Mouse (Mus musculus) heart, adult 8-10 months (tissue): Measurements from ENCODE around the gene Senp6. TPM values are rescaled to one million over a fixed set of nuclear protein-coding genes. Genes with fewer than 3 reads are reported as not detected.
"Not testable (repeated sequence)": the region's sequence is repeated elsewhere in the genome, so short reads cannot be mapped to it uniquely, and the experiment has no call there.

Experiments
- DNase-seq: peaks from one replicate; pipeline ENCODE4 v3.0.0; 2022; ENCODE audit warnings: low spot score
- total RNA-seq, 4 experiments: library from RNA; stranded (reverse); gene quantifications; 2 replicates each; pipeline ENCODE4 v1.2.4; 2022

Senp6 gene
- total RNA-seq, 4 experiments from 2014 or later: 59.8 to 73.0 (median 66.9) TPM

DNA sequence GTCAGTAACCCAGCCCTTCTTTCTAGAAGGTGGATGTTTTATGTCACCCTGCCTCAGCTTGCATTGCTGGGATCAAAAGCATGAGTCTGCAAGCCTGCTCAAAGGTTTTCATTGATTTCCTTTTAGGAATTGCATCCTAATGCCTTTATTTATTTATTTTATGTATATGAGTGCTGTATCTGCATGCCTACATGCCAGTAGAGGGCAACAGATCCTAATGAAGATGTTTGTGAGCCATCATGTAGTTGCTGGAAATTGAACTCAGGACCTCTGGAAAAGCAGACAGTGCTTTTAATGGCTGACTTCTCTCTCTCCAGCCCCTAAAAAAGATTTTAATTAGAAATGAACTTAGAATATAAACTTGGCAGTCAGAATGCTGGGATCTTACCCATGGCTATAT, 8.2 kb downstream of the Senp6 start:
- no peak for DNase-seq

DNA sequence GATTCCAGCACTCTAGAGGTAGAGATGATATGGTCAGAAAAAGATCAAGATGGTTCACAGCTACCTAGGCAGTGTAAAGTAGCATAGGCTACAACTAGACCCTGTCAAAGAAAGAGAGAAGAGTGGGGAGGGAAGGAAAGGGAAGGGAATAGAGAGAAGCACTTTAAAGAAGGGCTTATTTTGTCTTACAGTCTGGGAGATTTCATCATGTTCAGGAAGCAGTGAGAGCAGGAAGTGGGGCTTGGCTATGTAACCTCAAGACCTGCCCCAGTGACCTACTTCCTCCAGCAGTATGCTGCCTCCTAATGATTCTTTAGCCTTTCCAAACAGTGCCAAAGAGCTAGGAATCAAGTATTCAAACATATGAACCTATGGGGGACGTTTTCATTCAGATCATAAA, 14.2 kb downstream of the Senp6 start:
- no peak for DNase-seq

DNA sequence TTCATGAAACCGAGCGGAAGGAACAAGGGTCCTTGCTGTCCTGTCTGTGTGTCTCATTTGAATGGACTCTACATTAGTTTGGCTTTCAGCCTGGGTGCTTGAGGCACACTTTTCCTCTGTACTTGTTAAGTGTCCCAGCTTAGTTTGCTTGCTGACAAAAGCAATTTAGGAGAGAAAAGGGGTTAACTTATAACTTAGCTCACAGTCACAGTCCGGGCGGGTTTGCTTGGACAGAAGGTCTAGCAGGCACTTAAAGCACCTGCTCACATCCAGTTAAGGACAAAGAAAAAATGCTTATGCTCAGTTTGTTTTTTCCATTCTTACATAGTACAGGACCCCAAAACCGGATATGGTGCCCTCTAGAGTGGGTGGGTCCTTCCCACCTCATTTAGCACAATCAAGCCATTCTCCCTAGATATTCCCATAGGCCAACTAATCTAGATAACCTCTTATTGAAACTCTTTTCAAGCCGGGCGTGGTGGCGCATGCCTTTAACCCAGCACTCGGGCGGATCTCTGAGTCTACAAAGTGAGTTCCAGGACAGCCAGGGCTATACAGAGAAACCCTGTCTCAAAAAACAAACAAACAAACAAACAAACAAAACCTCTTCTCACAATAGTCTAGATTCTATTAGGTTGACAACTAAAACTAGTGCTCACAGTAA, 17.9 kb downstream of the Senp6 start:
- no peak for DNase-seq

DNA sequence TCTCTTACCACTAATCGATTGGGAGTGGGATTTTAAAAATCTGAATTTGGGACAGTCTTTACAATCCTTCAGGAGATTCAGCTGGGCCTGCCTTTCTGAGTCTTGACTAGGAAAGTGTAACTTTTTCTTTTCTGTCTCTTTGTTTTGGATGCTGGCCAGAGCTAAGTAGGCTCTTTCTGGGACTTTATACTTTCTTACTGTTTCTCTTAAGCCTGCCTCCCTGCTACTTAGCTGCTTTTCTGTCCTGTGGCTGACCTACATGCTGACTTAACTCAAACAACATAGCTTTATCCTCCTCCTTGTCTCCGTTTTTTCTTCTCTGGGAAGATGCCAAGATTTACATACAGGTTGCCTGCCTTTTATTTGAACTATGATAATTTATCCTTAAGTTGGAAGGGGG, 19.0 kb downstream of the Senp6 start:
- no peak for DNase-seq

DNA sequence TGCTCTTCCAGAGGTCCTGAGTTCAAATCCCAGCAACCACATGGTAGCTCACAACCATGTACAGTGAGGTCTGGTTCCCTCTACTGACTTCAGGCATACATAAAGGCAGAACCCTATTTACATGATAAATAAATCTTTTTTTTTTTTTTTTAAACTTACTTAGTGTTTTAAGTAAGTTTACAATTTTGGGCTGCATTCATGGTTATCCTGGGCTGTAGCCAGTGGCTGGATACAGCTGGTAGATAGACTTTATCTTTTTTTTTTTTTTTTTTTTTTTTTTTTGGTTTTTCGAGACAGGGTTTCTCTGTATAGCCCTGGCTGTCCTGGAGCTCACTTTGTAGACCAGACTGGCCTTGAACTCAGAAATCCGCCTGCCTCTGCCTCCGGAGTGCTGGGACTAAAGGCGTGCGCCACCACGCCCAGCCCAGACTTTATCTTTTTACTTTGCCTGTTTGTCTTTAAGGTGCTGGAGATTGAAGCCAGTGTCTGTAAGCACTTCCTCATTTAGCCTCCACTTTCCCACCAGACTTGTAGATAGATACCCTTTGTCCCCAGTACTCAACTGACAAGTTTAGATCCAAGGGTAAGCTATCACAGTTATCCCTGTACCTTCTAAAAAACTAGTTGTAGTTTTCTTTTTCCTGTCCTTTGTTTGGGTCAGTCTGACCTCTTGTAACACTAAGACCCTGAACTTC, 19.7 kb downstream of the Senp6 start:
- not testable (repeated sequence) for DNase-seq

DNA sequence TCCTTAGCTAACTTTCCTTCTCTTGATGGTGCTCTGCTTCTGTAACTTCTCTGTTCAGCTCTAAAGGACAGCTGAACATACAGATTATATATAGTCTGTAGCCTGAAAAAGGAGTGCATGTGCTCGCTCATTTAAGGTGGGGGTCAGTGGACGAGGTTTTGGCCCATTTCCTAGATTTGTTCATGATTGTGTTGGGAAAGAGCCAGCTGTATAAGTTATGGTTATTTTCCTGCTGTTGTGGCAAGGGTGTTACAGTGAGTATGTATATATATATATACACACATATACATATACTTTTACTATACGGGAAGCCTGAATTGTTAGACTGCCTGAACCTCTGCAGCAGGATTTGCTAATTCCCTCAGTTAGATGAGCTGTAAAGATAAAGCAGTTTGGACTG, 22.7 kb downstream of the Senp6 start:
- no peak for DNase-seq

DNA sequence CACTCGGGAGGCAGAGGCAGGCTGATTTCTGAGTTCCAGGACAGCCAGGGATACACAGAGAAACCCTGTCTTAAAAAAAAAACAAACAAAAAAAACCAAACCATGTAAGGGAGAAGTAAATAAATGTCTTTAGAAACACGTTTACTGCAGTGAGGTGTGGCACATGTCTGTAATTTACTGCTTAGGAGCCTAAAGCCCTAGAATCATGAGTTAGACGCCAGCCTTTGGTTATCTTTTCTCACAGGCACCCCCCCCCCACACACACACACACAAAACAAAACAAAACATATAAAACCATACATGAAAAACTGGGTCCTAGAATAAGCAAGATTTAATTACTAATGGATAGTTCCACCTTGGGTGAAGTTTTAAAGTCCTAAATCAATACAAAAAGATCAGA, 29.6 kb downstream of the Senp6 start:
- no peak for DNase-seq

DNA sequence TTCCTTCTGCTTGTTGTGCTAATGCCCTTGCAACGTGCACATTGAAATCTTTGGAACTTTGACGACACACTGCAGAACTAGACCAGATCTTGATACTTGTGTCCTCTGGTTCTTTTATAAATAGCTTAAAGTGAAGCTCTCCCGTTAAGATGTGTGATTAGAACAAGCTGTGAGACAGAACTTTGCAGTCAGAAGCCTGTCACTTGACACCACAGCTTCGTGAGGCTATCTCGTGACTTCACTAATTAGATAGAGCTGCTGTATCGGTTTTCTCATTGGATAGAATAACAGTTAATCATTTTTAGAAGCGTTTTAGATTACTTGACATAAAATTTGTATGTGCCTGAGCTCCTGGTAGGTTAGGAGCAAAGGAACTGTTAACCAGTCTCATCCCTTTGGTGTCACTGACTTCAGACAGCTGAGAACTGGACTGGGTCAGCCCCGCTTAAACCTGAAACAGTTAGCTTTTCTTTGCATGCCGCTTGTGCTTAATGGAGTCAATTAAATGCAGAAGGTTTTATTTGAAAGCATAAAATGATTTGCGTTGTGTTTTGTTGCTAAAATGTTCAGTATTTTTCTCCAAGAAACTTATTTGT, 79.4 kb downstream of the Senp6 start:
- no peak for DNase-seq

DNA sequence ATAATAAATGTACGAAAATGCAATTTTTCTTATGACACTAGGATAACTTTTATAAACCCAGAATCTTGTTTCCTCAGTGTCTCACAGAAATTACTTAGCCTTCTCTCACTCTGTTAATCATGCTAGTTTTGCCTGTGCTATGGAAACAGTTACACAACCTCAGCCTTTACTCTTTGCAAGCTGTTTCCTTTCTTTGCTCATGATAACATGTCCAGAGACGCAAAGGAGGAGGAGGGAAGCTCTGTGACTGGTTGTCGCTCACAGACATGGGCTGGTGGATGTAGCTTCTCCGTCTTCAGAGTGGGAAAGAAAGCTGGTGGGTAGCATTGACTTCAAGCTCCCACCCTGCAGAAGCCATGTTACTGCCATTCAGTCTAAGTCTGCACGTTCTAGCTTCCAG, 82.9 kb downstream of the Senp6 start:
- DNase-seq: no peak

DNA sequence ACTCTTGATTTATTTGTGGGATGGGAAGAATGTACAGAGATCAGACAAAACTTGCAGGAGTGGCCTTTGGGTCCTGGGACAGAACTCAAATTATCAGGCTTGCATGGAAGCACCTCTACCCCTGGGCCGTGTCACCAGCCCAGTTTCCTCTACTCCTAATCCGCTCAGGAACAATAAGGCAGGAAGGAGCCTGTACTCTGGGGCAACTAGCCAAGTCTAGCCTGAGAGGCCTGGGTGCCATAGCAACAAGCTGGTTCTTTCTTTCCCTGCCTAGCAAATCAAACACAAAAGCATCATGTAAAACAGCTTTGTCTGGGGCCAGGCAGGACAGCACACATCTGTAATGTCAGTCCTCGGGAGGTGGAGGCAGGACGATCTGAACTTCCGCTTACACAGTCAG, 88.6 kb downstream of the Senp6 start:
- peak; percentile 67 for DNase-seq

DNA sequence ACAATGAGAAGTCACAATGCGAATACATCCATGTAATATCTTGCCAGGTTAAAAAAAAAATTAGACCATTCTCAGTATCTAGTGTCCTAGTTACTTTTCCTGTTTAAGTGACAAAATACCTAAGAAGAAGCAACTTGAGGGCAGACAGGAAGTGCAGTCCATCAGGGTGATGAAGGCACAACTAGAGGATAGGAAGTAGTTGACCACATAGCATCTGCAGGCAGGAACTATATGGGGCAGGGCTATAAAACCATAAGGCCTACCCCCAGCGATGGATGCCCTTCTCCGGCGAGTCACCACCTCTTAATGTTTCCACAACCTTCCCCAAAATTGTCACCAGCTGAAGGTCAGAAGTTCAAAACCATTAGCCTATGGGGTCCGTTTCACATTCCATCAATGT, 90.1 kb downstream of the Senp6 start:
- no peak for DNase-seq

DNA sequence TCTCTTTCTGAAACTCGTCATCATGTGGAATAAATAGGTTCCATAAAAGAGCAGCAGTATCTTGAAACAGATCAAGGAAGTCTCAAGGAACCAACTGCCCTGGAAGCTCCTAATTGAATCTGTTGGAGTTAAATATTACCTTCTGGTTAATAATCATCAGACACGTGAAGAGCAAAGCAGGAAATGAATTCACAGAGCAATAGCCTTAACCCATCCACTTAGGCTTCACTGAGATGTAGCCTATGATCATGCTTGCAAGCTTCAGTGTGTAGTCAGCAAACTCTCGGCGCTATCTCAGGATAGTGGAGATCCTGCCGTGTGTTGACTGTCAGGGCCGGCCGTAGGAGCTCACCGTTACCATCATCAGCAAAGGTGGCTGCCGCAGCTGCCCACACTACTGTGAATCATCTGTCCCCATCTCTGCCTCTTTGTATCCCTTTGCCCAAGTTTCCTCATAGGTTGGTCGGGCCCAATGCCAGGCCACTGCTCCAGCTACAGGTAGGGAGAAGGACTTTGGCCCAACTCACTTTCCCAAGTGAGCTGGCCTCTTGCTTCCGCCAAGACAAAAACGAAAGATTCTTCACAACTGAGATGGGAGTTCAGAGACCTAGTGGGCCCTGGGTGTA, 91.2 kb downstream of the Senp6 start:
- no peak for DNase-seq

DNA sequence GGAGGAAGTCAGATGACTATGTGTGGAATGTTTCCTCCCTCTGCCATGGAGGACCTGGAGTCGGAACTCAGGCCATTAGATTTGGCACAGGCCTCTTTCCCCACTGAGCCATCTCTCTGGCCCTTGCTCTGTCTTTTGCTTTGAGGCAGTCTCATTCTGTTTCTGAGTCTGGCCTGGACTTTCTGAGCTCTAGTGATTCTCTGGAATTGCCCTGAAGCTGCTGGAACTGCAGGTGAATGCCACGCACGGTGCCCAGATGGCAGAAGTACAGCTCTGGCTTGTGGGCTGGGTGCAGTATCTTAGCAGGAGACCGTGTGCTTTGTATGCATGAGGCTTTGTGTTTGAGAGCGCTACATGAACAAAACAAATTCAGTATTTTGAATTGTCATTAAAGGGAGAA, 92.2 kb downstream of the Senp6 start:
- no peak for DNase-seq

DNA sequence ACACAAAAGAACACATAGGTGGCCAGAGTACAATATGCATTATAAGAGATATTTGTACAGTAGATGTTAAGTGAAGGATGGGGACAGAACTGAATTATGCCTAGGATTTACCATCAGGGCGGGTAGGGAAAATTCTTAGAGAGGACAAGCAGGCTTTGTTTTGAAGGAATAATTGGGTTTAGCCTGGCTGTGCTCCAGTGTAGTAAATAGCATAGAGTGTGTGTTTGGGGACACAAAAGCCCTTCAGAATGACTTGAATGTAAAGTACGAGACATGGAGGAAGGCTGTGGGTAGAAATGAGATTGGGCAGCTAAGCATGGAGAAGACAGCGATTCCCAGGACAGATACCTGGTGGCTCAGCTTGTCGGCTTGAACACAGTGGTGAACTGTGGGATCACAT, 94.7 kb downstream of the Senp6 start:
- no peak for DNase-seq

DNA sequence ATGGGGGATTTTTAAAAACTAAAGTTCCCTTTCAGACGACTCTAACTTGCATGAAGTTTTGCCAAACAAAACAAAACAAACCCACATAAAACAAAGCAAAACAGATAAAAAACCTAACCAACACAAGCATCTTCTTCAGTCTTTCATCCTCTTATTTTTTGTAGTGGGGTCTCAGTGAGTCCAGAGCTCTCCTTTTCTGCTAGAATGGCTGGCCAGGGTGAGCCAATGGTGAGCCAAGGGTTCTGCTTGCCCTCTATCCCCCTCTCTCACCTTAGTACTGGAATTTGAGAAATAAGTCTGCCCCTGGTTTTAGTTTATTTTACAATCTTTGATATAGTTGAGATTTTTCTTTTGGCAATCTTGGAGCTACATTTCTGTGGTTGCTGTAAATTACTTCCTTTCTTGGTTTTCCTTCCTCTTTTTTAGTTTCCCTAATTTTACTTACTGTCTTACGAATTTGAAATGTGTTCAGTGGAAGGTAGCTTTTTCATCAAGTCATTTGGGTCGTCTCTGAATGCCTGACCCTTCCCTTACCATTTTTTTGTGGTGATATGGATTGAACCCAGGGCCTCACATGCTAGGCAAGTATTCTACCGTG, 96.5 kb downstream of the Senp6 start:
- DNase-seq: no peak

DNA sequence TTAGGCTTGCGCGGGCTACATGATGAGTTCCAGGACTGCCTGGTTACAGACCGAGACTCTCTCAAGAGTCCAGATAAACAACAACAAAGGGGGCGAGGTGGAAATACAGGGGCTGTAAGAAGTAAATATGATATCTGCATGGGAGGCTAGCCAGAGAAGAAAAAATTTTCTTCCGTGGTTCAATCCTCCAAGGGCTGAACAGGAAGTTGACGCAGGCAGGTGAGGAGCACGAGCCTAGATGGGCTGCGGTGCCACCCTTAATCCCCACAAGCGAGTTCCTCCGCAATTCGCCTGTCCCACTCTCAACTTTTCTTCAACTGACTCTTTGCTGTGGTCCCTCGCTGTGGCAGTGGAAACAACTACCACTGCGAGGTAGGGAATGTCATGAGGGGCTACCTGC, 97.5 kb downstream of the Senp6 start:
- DNase-seq: no peak

DNA sequence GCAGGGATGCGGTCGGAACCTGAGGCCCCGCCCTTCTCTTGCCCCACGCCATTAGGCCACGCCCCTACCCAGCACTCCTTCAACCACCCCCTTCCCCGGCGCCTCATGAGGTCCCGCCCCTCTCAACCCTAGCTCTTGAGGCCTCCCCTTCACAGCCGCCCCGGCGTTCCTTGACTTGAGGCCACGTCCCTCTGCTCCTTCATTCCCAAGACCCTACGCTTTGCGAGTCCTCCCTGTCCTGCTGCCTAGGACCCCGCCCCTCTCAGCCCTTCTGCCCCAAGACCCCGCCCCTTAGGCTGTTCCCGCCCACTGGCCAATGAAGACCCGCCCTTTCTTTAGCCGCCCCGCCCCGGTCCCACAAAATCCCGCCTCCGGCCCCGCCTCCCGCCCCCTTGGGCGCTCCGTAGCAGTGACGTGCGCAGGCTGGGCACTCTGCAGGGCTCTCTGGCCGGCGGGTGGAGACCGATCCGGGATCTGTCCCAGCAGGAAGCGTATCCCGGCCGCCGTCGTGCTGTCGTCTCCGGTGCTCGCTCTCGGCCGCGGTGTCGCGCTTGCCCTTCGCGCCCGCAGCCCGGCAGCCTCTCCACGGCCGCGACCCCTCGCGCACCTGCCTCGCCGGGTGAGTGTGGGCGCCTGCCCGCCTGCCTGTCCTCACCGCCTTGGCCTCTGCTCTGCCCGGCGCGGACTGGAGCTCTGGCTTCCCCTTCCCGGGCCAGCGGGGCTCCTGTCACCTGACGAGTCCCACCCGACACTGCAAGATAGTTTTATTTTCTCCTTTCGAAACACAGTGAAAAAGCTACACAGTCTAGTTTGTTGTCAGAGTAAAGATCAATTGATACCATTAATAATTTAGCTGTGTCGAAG, 98.1 kb downstream of the Senp6 start, which contains the start of gene Myo6:
TSS of gene Myo6 (plus strand) at position 421 of the 864 bp plus-strand sequence.
- peak; percentile 93 for DNase-seq

DNA sequence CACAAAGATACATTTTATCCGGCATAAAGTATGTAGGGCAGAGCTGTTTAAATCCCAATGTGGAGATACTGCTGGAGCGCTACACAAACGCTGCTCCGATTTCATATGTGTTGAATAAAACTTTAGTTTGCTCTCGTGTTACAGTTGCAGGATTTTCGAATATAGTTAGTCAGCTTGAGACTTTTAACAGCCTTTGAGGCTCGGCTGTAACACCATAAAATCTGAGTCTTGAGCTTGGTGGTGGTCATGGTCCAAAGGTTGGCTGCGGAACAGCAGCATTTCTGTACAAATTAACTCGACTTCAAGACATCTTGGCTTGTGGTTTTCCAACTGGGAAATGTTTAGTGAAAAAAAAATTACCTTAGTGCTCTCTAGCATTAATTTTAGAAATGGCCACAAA, 99.0 kb downstream of the Senp6 start:
- DNase-seq: no peak

DNA sequence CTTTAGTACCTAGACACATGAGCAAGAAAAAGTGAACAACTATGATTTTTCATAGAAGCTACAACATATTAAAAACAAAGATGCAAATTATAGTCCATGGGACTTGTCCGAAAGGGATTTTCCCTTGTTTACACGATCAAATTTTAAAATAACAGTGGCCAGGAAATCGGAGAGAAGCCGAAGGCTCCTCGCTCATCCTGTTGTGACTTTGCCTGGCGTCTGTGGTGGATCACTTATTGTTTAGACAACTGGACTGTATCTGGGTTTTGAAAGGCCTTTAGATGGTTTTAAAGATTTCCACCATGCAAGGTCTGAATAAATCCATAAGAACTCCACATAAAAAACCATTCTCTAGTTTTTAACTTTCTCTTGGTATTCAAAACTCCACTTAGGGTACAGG, 99.7 kb downstream of the Senp6 start:
- DNase-seq: peak; percentile 31

DNA sequence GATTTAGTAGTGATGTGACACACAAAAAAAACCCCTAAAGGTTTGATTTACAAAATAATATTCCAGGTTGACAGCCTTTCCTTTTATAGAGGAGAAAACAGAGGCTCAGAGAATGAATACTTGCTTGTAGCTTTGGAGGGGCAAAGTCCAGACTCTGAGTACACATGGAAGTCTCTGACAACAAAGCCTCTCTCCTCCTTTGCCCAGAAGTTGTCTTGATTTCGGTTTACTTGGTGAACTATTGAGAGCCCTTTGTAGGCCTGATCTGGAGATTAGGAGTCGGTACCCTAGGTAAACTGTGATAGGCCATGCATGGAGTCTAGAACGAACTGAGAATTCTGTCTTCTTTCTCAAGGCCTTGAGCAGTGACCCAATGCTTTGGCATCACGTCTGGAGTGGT, 100.4 kb downstream of the Senp6 start:
- DNase-seq: no peak

DNA sequence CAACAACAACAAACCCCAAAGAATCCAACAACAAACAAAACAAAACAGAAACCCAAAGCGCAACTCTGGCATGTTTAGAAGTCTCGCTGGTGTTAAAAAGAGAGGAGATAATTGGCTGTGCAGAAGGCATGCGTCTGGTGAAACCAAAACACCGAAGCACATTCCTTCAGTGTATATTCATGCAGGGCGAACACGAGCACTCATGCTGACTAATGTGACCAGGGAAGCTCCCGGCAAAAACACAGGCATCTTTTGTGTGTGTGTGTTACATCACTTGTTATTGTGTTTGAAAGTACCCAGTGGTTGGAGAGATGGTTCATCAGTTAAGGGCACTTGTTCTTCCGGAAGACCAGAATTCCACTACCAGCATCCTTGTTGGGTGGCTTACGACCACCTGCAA, 102.8 kb downstream of the Senp6 start:
- DNase-seq: no peak
